Mouse (Mus musculus) thymus, postnatal 25 days (tissue): ENCODE results near the gene Syngap1.
"Not testable (repeated sequence)": the region's sequence is repeated elsewhere in the genome, so short reads cannot be mapped to it uniquely, and the experiment has no call there.

Experiments
- DNase-seq: peaks from one replicate; pipeline ENCODE4 v3.0.0; 2022

Gene Syngap1

DNA sequence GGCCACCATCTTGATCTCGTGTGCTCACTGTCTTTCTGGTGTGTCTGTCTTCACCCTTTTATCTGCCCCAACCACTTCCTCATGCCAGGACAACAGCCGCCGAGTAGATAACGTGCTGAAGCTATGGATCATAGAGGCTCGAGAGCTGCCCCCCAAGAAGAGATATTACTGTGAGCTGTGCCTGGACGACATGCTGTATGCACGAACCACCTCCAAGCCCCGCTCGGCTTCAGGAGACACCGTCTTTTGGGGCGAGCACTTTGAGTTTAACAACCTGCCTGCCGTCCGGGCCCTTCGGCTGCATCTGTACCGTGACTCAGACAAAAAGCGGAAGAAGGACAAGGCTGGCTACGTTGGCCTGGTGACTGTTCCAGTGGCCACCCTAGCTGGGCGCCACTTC is 15.8 kb downstream of the Syngap1 start:
- DNase-seq, result no peak

DNA sequence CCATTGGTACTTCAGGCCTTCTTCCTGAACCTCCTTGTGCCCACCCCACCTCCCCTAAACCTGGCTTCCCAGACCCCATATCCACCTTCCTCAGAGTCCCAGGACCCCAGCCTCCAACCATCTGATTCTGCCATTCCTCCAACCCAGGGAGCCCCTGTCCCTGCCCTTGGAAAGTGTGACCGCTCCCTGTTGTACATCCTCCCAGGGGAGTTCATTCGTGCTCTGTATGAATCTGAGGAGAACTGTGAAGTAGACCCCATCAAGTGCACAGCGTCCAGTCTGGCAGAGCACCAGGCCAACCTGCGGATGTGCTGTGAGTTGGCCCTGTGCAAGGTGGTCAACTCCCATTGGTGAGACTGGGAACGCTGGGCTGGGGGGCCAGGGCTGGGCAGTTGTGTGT is 16.8 kb downstream of the Syngap1 start:
- DNase-seq, result no peak

DNA sequence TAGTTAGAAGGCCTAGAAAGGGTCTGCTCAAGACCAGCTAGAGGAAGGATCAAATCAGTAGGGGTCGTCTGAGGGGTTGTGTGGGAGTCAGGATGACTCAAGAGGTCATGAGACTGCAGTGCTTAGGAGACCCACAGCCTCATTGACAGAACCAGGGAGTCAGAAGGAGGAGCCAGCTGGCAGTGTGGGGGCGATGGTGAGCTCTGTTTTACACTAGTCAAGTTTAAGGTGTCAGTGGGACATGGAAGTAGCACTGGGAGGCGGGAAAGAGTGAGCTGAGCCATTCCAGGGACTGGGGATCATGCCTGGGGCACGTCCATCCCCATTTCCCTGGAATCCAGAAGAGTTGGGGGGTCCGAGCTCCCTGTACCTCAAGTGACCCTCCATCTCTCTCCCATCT is 17.8 kb downstream of the Syngap1 start:
- DNase-seq, result no peak

DNA sequence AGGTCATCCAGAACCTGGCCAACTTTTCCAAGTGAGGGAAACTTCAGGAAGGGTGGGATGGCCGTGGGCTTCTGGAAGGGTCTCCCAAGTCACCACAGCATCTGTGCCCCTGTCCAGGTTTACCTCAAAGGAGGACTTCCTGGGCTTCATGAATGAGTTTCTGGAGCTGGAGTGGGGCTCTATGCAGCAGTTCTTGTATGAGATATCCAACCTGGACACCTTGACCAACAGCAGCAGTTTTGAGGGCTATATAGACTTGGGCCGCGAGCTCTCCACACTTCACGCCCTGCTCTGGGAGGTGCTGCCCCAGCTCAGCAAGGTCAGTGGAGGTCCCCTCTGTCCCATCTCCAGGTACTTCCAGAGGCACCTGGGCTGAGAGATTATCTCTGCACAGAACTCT is 18.8 kb downstream of the Syngap1 start:
- DNase-seq, result no peak

DNA sequence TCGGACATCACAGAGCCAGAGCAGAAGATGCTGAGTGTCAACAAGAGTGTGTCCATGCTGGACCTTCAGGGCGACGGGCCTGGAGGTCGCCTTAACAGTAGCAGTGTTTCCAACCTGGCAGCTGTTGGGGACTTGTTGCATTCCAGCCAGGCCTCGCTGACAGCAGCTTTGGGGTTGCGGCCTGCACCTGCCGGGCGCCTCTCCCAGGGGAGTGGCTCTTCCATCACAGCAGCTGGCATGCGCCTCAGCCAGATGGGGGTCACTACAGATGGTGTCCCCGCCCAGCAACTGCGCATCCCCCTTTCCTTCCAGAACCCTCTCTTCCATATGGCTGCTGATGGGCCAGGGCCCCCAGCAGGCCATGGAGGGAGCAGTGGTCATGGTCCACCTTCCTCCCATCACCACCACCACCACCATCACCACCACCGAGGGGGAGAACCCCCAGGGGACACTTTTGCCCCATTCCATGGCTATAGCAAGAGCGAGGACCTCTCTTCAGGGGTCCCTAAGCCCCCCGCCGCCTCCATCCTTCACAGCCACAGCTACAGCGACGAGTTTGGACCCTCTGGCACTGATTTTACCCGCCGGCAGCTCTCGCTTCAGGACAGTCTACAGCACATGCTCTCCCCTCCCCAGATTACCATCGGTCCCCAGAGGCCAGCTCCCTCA is 20.7 kb downstream of the Syngap1 start:
- DNase-seq, result no peak

DNA sequence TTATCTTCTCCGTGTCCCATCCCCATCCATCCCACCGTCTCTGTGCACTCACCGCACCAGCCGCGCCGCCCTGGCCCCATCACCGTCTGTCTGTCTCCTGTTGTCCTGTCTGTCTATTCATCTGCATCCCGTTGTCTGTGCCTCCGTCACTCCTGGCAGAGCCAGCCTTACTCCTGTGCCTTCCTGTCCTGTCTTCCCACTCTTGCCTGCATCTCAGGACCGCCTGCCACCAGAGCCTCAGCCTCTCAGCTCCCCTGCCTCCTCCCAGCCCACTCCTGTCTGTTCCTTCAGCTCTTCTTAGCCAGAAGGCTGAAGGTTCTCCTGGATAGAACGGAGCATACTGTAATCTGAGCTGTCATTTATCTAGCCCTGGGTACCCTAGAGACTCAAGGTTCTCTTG is 25.9 kb downstream of the Syngap1 start:
- DNase-seq, result no peak

DNA sequence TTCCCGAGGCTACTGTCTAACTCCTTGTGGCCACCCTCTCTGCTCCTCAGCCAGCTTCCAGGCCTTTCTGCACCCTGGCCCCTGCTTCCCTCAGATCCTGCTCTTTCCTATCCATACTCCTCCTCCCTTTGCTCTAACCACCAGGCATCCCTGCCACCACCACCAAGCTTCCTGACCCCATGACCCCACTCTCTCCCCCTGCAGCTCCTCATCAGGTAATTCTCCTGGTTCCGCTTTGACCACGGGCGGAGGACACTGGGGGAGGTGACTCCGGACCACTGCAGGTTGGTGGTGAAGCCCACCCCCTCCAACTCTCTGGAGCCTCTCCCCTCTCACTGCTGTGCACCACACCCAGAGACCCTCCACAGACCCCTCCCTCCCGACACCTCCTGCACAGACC is 26.4 kb downstream of the Syngap1 start:
- DNase-seq, result no peak

DNA sequence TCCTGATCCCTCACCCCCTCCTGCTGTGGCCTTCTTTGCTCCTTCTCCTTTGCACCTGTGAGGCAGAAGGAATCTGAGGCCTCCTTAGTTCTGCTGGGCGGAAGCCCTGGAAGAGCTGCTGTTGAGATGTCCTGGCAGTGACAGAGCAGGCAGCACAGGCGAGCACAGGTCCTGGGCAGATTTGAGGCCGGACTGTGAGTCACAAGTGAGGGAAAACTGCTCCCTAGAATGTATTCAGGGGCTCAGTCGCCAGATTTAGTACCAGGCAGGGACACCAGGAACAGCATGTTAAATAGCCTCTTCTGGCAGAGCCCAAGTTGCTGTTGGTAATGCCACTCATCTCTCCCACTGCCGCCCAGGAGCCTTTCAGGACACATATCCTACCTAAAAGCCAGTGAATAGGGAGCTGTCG is 27.2 kb downstream of the Syngap1 start:
- DNase-seq, result no peak

DNA sequence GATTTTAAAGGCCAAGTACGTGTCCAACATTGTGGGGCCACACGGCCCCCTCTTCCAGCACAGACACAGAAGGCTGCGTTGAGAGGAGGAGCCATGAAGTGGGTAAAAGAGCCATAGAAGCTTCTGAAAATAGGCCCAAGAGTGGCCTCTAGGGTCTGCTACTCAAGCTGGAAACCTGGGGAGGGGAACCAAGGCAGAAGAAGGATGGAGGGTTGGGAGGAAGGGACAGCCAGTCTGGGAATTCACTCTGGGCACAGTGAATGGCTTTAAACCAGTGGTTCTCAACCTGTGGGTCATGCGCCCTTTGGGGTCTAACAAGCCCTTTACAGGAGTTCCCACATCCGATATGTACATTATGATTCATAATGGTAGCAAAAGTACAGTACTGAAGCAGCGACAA is 28.2 kb downstream of the Syngap1 start:
- DNase-seq, result no peak

DNA sequence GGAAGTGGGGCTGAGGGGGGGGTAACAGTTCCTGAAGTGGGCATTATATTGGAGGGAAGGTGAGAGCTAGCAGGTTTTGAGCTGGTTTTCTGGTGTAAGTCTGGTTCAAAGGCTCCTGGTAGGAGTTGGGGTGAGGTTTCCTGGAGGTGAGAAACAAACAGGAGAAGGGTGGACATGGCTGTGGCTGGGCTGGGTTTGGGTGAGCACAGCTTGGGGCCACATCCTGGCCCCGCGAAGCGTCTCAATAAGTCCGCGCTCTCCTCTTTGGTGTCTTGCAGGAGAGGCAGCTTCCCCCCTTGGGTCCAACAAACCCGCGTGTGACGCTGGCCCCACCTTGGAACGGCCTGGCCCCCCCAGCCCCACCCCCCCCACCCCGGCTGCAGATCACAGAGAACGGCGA is 29.2 kb downstream of the Syngap1 start:
- DNase-seq, result no peak

DNA sequence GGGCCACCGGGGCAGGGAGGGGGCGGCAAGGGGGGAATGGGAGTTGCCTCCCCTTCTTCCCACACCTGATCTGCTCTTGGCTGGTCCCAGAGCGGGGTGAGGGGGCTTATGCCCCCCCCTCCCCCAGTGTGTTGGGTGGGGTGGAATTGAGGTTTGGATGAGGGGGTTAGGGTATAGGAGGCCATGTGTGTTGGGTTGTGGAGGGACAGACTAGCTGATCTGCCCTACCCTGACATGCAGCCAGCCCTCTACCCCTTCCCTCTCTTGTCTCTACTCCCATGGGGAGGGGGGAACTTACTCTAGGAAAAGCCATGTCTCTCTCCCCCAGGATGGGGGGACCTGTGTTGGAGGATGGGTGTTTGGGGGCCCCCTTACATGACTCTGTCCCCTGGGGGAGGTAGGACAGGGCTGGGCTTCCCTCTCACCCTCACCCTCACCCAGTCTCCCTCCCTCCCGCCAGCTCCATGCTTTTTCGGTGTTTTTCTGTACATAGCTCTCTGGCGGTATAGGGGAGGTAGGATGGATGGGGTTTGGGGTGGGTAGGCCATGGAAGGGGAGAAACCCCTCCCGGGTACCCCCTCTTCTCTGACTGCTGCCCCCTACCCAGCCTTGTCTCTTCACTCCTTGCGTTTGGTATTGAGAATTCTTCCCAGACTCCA is 30.3 kb downstream of the Syngap1 start:
- no peak for DNase-seq

DNA sequence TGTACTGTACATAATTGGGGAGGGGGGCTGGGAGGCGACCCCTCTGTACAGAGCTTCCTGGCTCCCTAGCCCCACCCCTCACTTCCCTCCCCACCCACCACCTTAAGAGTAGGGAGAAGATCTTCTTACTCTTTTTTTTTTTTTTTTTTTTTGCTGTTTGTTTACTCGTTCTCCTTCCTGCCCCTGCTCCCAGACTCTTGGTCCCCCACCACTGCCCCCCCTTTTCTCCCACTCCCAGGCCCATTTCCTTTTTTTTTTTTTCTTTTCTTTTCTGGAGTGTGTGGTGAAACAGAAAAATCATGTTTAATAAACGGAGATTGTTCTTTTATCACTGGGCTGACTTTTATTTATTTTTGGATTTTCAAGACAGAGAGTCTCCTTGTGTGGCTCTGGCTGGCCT is 31.1 kb downstream of the Syngap1 start:
- no peak for DNase-seq

DNA sequence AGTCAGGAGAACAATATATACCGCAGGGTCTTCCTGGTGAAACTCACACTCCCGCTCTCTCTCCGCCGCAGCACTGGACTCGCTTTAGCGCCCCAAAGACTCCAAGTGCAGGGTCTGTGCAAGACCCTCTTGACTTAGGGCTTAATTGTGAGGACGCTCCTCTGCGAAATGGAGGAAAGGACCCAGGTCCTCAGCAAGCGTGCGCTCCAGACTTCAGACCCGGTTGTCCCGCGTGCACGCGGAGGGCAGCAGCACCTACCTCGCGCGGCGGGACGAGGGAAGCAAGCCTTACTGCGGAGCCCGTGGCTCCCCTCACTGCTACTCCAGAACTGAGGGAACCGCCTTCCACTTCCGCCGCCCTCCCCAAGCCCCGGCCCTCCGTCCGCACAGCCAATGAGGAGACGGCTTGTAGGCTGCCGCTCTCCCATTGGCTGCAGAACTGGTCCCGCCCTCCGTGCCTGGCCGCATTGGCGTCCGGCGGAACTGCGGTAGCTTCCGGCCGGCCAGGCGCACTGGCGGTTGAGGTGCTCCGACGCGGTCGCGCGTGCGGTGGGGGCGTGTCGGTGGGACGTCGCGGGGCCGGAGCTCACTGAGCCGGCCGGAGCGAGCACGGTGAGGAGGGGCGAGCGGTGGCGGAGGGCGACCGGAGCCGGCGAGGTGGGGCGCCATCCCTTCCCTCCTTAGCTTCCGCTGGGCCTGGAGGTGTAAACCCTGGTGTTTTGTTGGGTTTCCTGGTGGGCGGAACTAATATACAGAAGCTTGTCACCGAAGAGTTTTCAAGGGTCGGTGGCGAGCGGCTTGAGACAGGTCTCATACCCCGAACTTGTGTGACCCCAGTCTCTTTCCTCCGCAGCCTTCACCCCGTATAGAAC is 31.9 kb downstream of the Syngap1 start, which contains the start of gene Zbtb9:
TSS of gene Zbtb9 (plus strand) at position 465 of the 872 bp plus-strand sequence.
- DNase-seq, result peak; percentile 97

DNA sequence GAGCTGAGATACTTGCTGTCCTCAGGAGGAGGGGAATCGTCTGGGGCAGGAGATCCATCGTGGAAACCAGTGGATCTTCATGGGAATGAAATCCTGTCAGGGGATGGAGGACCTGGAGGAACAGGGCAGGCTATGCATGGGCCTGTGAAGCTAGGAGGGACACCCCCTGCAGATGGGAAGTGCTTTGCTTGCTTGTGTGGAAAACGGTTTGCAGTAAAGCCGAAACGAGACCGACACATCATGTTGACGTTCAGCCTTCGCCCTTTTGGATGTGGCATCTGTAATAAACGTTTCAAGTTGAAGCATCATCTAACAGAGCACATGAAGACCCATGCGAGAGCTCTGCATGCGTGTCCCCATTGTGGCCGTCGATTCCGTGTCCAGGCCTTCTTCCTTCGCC is 33.5 kb downstream of the Syngap1 start:
- no peak for DNase-seq

DNA sequence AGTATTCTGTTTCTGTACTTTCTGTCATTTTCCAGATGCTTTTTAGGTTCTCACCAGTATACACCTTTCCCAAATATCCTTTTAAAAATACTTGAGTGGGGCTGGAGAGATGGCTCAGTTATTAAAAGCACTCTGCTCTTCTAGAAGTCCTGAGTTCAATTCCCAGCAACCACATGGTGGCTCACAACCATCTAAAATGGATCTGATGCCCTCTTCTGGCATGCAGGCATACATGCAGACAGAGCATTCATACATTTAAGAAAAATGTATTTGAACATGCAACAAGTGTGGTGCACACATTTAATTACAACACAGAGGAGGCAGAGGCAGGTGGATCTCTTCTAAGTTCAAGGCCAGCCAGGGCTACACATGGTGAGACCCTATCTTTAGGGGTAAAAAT is 34.4 kb downstream of the Syngap1 start:
- no peak for DNase-seq

DNA sequence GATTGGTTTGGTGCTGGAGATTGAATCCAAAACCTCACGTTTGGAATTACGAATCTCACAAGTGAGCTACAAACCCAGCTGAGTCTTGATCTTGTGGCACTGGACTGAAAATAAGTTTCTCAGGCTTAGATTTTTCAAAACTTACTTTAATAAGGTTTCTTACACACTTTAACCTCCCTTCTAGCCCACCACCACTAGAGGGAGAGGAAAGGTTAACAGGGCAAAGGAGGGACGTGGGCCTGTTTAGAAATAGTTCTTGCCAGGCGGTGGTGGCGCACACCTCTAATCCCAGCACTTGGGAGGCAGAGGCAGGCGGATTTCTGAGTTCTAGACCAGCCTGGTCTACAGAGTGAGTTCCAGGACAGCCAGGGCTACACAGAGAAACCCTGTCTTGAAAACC is 36.3 kb downstream of the Syngap1 start:
- not testable (repeated sequence) for DNase-seq

DNA sequence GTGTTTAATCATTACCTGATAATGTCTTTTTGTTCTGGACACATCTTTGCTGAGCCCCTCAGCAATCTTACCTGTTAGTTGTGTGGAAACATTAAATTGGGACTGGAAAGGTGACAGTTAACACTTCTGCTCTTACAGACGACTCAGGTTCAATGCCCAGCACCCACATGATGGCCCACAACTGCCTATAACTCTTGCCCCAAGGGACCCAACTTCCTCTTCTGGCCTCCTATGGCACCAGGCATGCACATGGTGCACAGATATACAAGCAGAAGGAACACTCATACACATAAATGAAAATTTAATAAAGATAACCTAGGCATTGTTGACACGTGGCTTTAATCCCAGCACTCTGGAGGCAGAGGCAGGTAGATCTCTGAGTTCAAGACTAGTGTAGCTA is 38.4 kb downstream of the Syngap1 start:
- no peak for DNase-seq

DNA sequence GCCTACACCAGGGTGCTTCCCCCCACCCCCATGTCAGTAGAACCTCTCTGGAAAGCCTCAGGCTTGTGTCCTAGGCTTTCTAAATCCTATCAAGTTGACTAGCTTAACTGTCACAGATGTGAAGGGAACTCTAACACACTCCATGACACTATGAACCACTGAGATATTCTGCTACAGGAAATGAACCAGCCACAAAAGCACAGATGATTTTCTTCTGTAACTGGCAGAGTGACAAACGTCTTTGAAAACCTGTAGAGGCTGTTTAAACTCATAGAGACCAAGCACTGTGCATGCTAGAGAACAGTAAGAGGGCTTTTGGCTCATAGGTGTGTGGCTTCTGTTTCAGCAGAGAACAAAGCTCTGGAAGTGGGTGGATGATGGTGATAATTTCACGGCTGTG is 40.0 kb downstream of the Syngap1 start:
- peak; percentile 59 for DNase-seq

DNA sequence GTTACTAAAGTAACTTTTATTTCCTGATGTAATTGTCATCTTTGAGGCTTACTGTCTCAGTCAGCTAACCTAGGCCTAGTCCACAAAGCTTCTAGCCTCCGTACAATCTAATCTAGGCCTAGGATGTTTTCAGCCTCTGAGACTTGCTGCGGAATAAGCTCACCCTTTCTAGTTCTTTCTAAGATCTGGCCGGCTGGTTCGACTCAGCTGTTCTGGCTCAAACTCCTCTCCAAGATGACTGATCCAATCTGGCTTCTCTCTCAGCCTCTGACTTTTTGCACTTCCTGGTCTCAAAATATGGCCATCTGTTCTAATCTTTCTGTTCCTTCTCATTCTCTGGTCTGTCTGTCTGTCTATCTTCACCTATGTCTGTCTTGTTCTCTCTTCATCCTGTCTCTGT is 42.3 kb downstream of the Syngap1 start:
- no peak for DNase-seq

DNA sequence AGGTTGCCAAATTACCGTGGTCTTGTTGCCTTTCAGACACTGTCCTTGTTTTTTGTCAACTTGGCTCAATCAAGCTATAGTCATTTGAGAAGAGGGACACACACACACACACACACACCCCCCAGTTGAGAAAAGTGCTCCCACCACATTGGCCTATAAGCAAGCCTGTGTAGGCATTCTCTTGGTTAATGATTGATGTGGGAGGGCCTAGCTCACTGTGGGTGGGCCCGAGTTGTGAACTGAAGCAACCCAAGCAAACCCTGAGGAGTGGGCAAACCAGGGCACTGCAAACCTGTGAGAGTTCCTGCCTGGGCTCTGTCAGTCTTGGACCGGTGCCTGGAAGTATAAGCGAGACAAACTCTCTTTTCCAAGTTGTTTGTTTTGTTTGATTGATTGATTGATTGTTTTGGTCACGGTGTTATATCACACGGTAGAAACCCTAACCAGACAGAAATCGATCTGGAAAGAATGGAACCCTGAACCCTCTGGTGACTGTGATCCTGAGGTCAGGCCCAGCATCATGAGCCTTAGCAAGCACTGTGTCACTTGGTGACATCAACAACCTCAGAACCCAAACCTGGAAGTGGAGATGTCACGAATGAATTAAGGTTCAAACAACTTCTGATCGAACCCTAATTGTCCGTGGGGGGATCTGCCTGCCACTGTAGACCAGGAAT is 44.6 kb downstream of the Syngap1 start:
- DNase-seq, result no peak

DNA sequence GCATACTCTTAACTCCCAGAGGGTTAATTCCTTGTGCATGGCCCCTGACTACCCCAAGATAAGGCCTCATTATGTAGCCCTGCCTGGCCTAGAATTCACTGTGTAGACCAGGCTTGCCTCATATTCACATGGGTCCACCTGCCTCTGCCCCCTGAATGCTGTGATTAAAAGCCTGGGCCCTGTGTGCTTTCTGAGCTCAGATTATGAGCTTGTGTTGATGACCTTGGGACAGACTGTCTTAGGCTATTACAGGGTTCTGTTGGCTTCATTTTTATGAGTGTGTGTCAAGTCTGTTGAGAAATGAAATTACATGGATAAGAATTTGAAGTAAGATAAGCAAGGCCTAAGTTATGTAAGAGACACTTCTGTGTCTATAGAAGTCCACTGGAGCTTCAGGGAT is 49.5 kb downstream of the Syngap1 start:
- DNase-seq, result no peak

DNA sequence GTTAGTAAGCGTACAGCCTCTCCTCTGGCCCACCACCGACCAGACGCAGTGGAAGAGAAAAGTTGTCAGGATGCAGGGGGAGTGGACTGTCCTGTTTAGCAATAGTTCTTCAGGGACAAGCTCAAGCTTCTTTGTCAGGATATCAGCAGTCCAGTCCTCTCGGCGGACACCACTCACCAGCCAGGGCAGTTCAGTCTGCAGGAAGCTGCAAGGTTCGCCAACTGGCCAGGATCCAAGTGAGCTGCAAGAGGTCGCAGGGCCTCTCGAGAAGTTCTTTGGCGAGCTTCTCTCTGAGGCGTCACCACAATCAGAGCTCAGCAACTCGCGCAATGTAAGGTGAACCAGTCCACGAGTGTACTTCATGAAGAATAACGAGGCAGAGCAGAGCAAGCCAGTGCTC is 53.4 kb downstream of the Syngap1 start:
- DNase-seq, result no peak

DNA sequence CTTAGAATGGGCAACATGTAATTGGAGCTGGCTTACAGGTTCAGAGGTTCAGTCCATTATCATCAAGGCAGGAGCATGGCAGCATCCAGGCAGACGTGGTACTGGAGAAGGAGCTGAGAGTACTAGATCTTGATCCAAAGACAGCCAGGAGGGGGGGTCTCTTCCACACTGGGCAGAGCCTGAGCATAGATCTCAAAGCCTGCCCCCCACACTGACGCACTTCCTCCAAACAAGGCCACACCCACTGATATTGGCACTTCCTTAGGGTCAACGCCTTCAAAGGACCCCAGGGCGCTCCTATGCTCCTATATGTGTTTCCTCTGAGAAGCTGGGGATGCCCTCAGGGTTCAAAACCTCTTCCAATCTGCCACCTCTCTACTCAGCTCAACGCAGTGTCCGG is 54.0 kb downstream of the Syngap1 start:
- no peak for DNase-seq
